Mouse (Mus musculus) ES-Bruce4 (cell line): ENCODE results near the gene Gm9833. TPM values are rescaled to one million over a fixed set of nuclear protein-coding genes. Genes with fewer than 3 reads are reported as not detected.
"Not testable (repeated sequence)": the region's sequence is repeated elsewhere in the genome, so short reads cannot be mapped to it uniquely, and the experiment has no call there.

Experiments
- H3K27ac ChIP-seq: 2 replicates; pipeline ENCODE4 v1.5.1; 2012; ENCODE audit warnings: low read length, inconsistent platforms; ENCODE audit not compliant: insufficient read depth
- H3K27me3 ChIP-seq: 2 replicates; pipeline ENCODE4 v1.6.1; 2012; ENCODE audit warnings: mild to moderate bottlenecking, low read length, inconsistent platforms; ENCODE audit not compliant: control insufficient read depth, poor library complexity, insufficient read depth, severe bottlenecking
- H3K36me3 ChIP-seq: 2 replicates; pipeline ENCODE4 v1.6.1; 2012; ENCODE audit warnings: inconsistent platforms, mild to moderate bottlenecking, low read length, moderate library complexity; ENCODE audit not compliant: control insufficient read depth, poor library complexity, insufficient read depth, severe bottlenecking
- H3K4me1 ChIP-seq: one replicate; pipeline ENCODE4 v1.8.1; 2011; ENCODE audit warnings: low read length; ENCODE audit not compliant: control insufficient read depth, insufficient read depth
- H3K4me3 ChIP-seq: 2 replicates; pipeline ENCODE4 v1.5.1; 2011; ENCODE audit warnings: low read depth, mild to moderate bottlenecking, low read length
- H3K9ac ChIP-seq: 2 replicates; pipeline ENCODE4 v1.6.1; 2012; ENCODE audit warnings: low read depth, mild to moderate bottlenecking, inconsistent platforms; ENCODE audit not compliant: poor library complexity, severe bottlenecking
- H3K9me3 ChIP-seq: replicated peaks from 2 replicates; pipeline ENCODE4 v1.6.1; 2012; ENCODE audit warnings: mild to moderate bottlenecking, low read length, inconsistent platforms; ENCODE audit not compliant: control insufficient read depth, poor library complexity, insufficient read depth, severe bottlenecking
- CTCF ChIP-seq: IDR thresholded peaks from one replicate; pipeline ENCODE4 v1.8.1; 2011; ENCODE audit warnings: low read depth, low read length
- EP300 ChIP-seq: IDR thresholded peaks from 2 replicates; pipeline ENCODE4 v1.6.1; 2011; ENCODE audit warnings: low read depth, low read length; ENCODE audit not compliant: insufficient read depth
- POLR2A ChIP-seq: IDR thresholded peaks from one replicate; pipeline ENCODE4 v1.8.1; 2011; ENCODE audit warnings: low read length; ENCODE audit not compliant: insufficient read depth
- polyA plus RNA-seq: library from polyadenylated mRNA; stranded (reverse); fragments of >200 nt; gene quantifications from 2 replicates; pipeline ENCODE4 v1.2.4, GENCODE M21; 2011; ENCODE audit warnings: low read depth; ENCODE audit not compliant: missing spikeins, insufficient read depth, insufficient read length

Gm9833 gene
- 6.3 and 6.6 TPM in 2 replicates for polyA plus RNA-seq

GRCm38 (mm10) chr3:10087994-10088393, at the start of gene Gm9833:
TSS of gene Gm9833 (plus strand) at chr3:10088110.
- H3K27ac ChIP-seq, H3K9ac ChIP-seq, H3K9me3 ChIP-seq, H3K4me1 ChIP-seq, H3K36me3 ChIP-seq, H3K27me3 ChIP-seq, H3K4me3 ChIP-seq: not testable (repeated sequence)

- Histone ChIP-seq H3K27ac (no peak overlapping the region), H3K4me3 (no peak overlapping the region), H3K27me3 (no peaks in the 10 kb centered on the region), H3K9ac (no peak overlapping the region), H3K9me3 (no peaks in the 10 kb centered on the region), H3K36me3 (no peaks in the 10 kb centered on the region), H3K4me1 (no peaks in the 10 kb centered on the region)
- no peak for TF ChIP-seq EP300
- no peak for TF ChIP-seq CTCF
Observed at GRCm38 (mm10) chr3:10070070-10070469, 17.8 kb upstream of the Gm9833 start.

GRCm38 (mm10) chr3:10075826-10076225, 12.1 kb upstream of the Gm9833 start:
- no peak for TF ChIP-seq CTCF
- TF ChIP-seq POLR2A = no peak
- TF ChIP-seq EP300 = no peak
- Histone ChIP-seq H3K9ac (no peak overlapping the region), H3K9me3 (no peaks in the 10 kb centered on the region), H3K36me3 (no peaks in the 10 kb centered on the region), H3K27ac (no peak overlapping the region), H3K4me1 (no peaks in the 10 kb centered on the region), H3K4me3 (no peak overlapping the region), H3K27me3 (no peaks in the 10 kb centered on the region)

GRCm38 (mm10) chr3:10077096-10077841, 10.6 kb upstream of the Gm9833 start:
- no peak overlapping the region for H3K27ac ChIP-seq
- H3K4me1 ChIP-seq = no peaks in the 10 kb centered on the region
- H3K9me3 ChIP-seq = no peaks in the 10 kb centered on the region
- H3K4me3 ChIP-seq = no peak overlapping the region
- no peak overlapping the region for H3K9ac ChIP-seq
- H3K27me3 ChIP-seq = no peaks in the 10 kb centered on the region
- H3K36me3 ChIP-seq = no peaks in the 10 kb centered on the region
- no peak for TF ChIP-seq POLR2A
- TF ChIP-seq EP300 = no peak
- TF ChIP-seq CTCF = no peak

GRCm38 (mm10) chr3:10078113-10078512, 9.8 kb upstream of the Gm9833 start:
- Histone ChIP-seq H3K4me1 (no peaks in the 10 kb centered on the region), H3K27ac (no peak overlapping the region), H3K4me3 (no peak overlapping the region), H3K36me3 (no peaks in the 10 kb centered on the region), H3K27me3 (no peaks in the 10 kb centered on the region), H3K9ac (no peak overlapping the region), H3K9me3 (no peaks in the 10 kb centered on the region)
- TF ChIP-seq POLR2A = no peak
- no peak for TF ChIP-seq EP300
- no peak for TF ChIP-seq CTCF

- no peak for TF ChIP-seq POLR2A
- no peak for TF ChIP-seq CTCF
- no peak for TF ChIP-seq EP300
- H3K27ac ChIP-seq = no peak overlapping the region
Observed at GRCm38 (mm10) chr3:10081336-10081735, 6.6 kb upstream of the Gm9833 start.

More at GRCm38 (mm10) chr3:10081336-10081735, 6.6 kb upstream of the Gm9833 start:
- Histone ChIP-seq H3K36me3 (no peaks in the 10 kb centered on the region), H3K9ac (no peak overlapping the region), H3K4me3 (no peak overlapping the region), H3K4me1 (no peaks in the 10 kb centered on the region), H3K27me3 (no peaks in the 10 kb centered on the region), H3K9me3 (no peaks in the 10 kb centered on the region)
